Mouse (Mus musculus) spleen, adult 2 months (tissue): ENCODE data around the gene Serpinb7. TPM values are rescaled to one million over a fixed set of nuclear protein-coding genes. Genes with fewer than 3 reads are reported as not detected.

Source experiments
- DNase-seq, 2 experiments: peaks; one replicate each; pipeline versions ENCODE4 v3.0.0 to v3.0.0-alpha.2; 2012 to 2021; ENCODE audit warnings: low spot score in 2 of 2, low read depth in 1 of 2
- H3K27ac ChIP-seq: fragments of 200-500 bp; 2 replicates; pipeline ENCODE4 v1.5.1; 2012; ENCODE audit warnings: low read length, inconsistent platforms; ENCODE audit not compliant: insufficient read depth
- H3K27me3 ChIP-seq: fragments of 200-500 bp; 2 replicates; pipeline ENCODE4 v1.6.1; 2012; ENCODE audit warnings: mild to moderate bottlenecking, moderate library complexity, low read length, inconsistent platforms; ENCODE audit not compliant: control insufficient read depth, insufficient read depth
- H3K36me3 ChIP-seq: fragments of 200-500 bp; 2 replicates; pipeline ENCODE4 v1.6.1; 2012; ENCODE audit warnings: mild to moderate bottlenecking, low read length, inconsistent platforms; ENCODE audit not compliant: control insufficient read depth, insufficient read depth
- H3K4me1 ChIP-seq: fragments of 200-500 bp; 2 replicates; pipeline ENCODE4 v1.6.1; 2011; ENCODE audit warnings: inconsistent platforms; ENCODE audit not compliant: control insufficient read depth, insufficient read depth, insufficient read length
- H3K4me3 ChIP-seq: fragments of 200-500 bp; 2 replicates; pipeline ENCODE4 v1.5.1; 2011; ENCODE audit warnings: mild to moderate bottlenecking, inconsistent platforms; ENCODE audit not compliant: insufficient read depth, insufficient read length; ENCODE audit errors: extremely low read depth
- CTCF ChIP-seq: fragments of 200-500 bp; IDR thresholded peaks from 2 replicates; pipeline ENCODE4 v1.5.1; 2011; ENCODE audit warnings: mild to moderate bottlenecking, inconsistent platforms; ENCODE audit not compliant: insufficient read depth, insufficient read length, insufficient replicate concordance; ENCODE audit errors: extremely low read depth
- POLR2A ChIP-seq: fragments of 200-500 bp; IDR thresholded peaks from 2 replicates; pipeline ENCODE4 v1.6.1; 2011; ENCODE audit warnings: low read depth, low read length, inconsistent platforms
- WGBS: fragments of 180-500 bp; shearing (Covaris S2); methylation state at CpG from one replicate; pipeline ENCODE4 v1.1.7; 2018; 5-methylcytosine and 5-hydroxymethylcytosine counted together
- polyA plus RNA-seq: library from polyadenylated mRNA; depleted of rRNA; stranded (reverse); fragments of >200 nt; gene quantifications from 2 replicates; pipeline ENCODE4 v1.2.3, GENCODE M21; 2012

Gene Serpinb7
- polyA plus RNA-seq, 1 experiment, result 0.07 TPM

DNA sequence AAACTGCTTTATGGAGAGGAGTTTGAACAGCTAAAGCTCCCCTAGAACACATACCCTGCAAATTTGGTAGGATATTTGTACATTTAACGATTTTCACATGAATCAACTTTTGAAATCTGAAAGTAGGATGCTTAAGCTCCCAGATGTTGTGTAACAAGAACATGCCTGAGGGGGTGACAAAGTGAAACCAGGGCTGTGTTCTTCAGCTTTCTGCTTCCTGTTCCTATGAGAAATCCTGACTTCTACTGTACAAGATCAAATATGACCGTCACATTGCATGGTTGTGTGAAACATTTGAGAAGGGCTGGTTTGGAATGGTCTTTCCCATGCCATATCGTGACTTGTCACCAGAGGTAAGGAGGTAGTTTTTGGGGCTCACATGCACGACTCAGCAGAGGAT, 2.6 kb downstream of the Serpinb7 start:
- Histone ChIP-seq H3K27ac (no peak overlapping the region), H3K27me3 (no peaks in the 10 kb centered on the region), H3K4me3 (no peak overlapping the region), H3K4me1 (no peaks in the 10 kb centered on the region), H3K36me3 (no peaks in the 10 kb centered on the region)
- 70% methylated on average over 4 of the region's 4 CpGs for WGBS
- DNase-seq, result no peak
- TF ChIP-seq POLR2A, result no peak
- no peak for TF ChIP-seq CTCF

- Histone ChIP-seq H3K27ac (no peak overlapping the region), H3K27me3 (no peaks in the 10 kb centered on the region), H3K4me1 (no peaks in the 10 kb centered on the region), H3K4me3 (no peak overlapping the region), H3K36me3 (no peaks in the 10 kb centered on the region)
- WGBS, result 50% methylated on average over 1 of the region's 1 CpGs
- TF ChIP-seq POLR2A, result no peak
- TF ChIP-seq CTCF, result no peak
- no peak for DNase-seq
Measured at GRCm38 (mm10) chr1:107414650-107415049, 15.2 kb downstream of the Serpinb7 start.

DNA sequence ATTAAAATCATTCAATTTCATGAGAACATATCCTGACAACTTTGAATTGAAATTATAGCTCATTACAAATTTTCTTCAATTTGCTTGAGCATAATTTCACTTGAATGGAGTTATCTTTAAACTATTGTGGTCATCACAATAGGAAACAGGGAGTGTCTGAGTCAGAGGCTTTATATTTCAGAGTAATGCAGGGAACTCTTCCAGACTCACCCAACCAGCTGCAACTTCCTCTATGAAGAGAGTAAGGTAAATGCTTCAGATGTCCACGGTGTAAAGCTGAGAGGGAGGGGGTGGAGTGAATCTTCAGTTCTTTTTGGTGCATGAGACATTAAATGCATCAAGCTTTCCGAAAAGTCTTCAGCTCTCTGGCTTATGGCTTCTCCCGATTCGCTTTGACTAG, 23.0 kb downstream of the Serpinb7 start:
- H3K4me3 ChIP-seq, result no peak overlapping the region
- TF ChIP-seq POLR2A, result no peak
- TF ChIP-seq CTCF, result no peak
- DNase-seq, result no peak
- 66% methylated on average over 4 of the region's 4 CpGs for WGBS
- no peaks in the 10 kb centered on the region for H3K4me1 ChIP-seq
- H3K27ac ChIP-seq, result no peak overlapping the region
- H3K36me3 ChIP-seq, result no peaks in the 10 kb centered on the region
- H3K27me3 ChIP-seq, result no peaks in the 10 kb centered on the region

DNA sequence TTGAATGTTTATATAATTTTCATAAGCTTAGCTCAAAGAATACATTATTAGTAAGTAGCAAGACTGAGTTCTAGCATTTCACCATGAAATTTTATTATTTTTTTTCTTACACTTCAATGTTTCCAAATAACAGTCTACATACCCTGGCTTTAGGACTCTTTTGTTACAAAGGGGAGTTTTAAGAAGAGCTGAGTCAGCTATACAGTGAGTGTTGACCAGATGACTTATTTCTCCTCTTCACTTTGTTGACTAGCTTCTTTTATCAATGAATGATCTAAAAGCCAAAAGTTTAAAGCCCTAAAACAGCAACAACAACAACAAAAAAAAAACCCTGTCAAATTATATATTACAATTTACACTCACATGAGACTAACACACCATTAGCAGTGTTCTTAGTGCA, 31.8 kb downstream of the Serpinb7 start:
- Histone ChIP-seq H3K27me3 (no peaks in the 10 kb centered on the region), H3K4me3 (no peak overlapping the region), H3K4me1 (peaks cover 3% of the 10 kb centered on the region; the same call in 1 of the 2 replicates), H3K36me3 (no peaks in the 10 kb centered on the region), H3K27ac (no peak overlapping the region)
- no peak for DNase-seq
- TF ChIP-seq POLR2A (no peak), CTCF (no peak)

DNA sequence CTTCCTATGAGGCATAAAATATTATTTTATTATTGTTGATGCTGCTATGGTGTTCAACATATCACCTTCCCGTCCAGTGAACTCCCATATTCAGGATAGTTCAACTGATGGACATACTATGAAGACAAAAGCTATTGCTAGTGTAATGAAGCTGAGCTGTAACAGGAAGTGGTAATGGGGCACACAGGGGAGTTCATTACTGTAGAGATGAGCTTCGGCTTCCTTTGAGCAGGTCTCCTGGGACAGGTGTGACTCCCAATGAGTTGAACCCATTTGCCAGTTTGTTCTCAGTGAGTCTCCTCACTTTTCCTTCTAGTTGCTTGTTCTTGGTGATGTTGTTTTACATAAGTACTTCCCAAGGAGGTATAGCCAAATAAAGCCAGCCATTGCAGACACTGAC, 36.1 kb downstream of the Serpinb7 start:
- 30% methylated on average over 2 of the region's 2 CpGs for WGBS
- TF ChIP-seq CTCF (no peak), POLR2A (no peak)
- DNase-seq, result peak; percentile 30 to 36
- Histone ChIP-seq H3K4me1 (peaks cover 3% of the 10 kb centered on the region; the same call in 1 of the 2 replicates), H3K27me3 (no peaks in the 10 kb centered on the region), H3K36me3 (no peaks in the 10 kb centered on the region), H3K4me3 (no peak overlapping the region), H3K27ac (no peak overlapping the region)

DNA sequence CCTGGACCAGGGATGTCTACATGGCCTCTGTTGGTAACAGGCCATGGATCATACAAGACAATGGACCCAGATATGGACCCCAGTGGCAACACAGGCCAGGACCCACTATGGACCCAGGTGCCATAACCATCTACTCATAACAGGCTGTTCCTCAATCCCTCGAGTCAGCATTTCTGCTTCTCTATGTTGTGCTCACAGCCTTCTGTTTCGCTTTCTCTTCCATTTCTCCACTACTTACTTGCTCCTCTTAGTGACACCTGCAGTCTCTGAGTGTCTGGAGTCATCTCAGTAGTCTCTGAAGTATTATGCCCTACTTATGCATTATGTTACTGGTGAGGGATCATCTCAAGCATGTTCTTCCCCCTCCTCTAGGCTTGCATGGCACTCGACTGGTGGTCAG, 40.0 kb downstream of the Serpinb7 start:
- Histone ChIP-seq H3K36me3 (no peaks in the 10 kb centered on the region), H3K27me3 (no peaks in the 10 kb centered on the region), H3K27ac (no peak overlapping the region), H3K4me3 (no peak overlapping the region), H3K4me1 (no peaks in the 10 kb centered on the region; the same call in 1 of the 2 replicates)
- TF ChIP-seq POLR2A, result no peak
- no peak for TF ChIP-seq CTCF
- DNase-seq, result no peak
- WGBS, result 80% methylated on average over 3 of the region's 3 CpGs

DNA sequence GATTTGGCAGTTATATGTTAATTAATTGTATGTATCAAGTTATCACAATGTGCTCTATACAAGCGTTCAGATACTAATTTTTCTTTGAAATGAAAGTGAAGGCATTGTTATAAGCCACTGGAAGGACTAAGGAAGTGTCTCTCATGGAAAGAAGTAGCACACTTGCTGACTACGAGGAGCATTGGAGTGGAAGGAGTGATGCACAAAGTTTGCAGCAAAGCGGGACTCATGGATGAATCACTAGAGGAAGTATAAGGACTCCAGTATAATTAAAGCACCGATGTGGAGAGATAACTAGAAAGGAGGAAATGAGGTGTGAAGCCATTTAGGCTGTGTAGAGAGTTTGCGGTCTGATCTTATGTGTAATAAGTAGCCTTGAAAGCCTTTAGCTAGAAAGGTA, 45.9 kb downstream of the Serpinb7 start:
- H3K36me3 ChIP-seq, result no peaks in the 10 kb centered on the region
- no peaks in the 10 kb centered on the region for H3K27me3 ChIP-seq
- WGBS, result 65% methylated on average over 5 of the region's 5 CpGs
- peaks cover 6% of the 10 kb centered on the region for H3K4me1 ChIP-seq
- DNase-seq, result no peak
- no peak for TF ChIP-seq CTCF
- no peak for TF ChIP-seq POLR2A
- no peak overlapping the region for H3K4me3 ChIP-seq
- no peak overlapping the region for H3K27ac ChIP-seq
